Mouse (Mus musculus) kidney, postnatal 25 days (tissue): ENCODE data around the gene Pask.
A peak's percentile ranks its signal among the peaks of the same experiment; 100 is the strongest.

Source experiments
- DNase-seq, 2 experiments: peaks; one replicate each; pipeline ENCODE4 v3.0.0; 2021; ENCODE audit warnings: mixed read lengths in 2 of 2

Gene Pask

GRCm38 (mm10) chr1:93277041-93277440 is 66.2 kb downstream of the Pask start:
- no peak for DNase-seq

- no peak for DNase-seq
Measured at GRCm38 (mm10) chr1:93275561-93275960, 67.7 kb downstream of the Pask start.

GRCm38 (mm10) chr1:93272409-93272821 is 70.9 kb downstream of the Pask start:
- DNase-seq, result peak; percentile 52

GRCm38 (mm10) chr1:93271751-93272150 is 71.5 kb downstream of the Pask start:
- no peak for DNase-seq

- DNase-seq, result no peak
Measured at GRCm38 (mm10) chr1:93270516-93271240, 72.6 kb downstream of the Pask start.

GRCm38 (mm10) chr1:93268246-93268645 is 75.0 kb downstream of the Pask start:
- no peak for DNase-seq

GRCm38 (mm10) chr1:93267207-93267606 is 76.1 kb downstream of the Pask start:
- peak; percentile 20 to 33 for DNase-seq
